ENCODE assay signal across 28 mouse cellular contexts in the genomic region with DNA sequence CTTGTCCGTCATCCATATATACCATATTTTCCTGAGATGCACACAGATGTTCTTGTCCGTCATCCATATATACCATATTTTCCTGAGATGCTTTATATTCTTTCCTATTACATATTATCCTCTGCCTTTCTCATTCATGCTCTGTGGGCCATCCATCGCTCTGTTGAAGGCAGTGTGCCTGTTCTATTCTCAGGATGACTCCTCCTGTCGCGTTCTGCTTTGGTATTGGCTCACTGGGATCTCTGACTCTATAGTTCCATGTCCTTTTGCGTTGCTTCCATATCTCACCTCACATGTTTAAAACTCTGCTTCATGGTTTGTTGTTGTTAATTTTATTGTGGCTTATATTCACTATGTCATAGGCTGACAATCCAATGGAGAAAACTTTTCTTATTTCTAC. TPM values are rescaled to one million over a fixed set of nuclear protein-coding genes. Genes with fewer than 3 reads are reported as not detected.
DNase-seq lines count a peak whose midpoint lies in the region; ATAC-seq and TF ChIP-seq lines count a peak whose summit lies in the region.
"Had no signal": no experiment of that assay in that cellular context is flagged by ENCODE, and none has a peak within 500 bp of the region (broad histone marks: within the 10 kb centered on the region; RNA-seq: fewer than 3 reads in every experiment).

No protein-coding gene starts in this region.

- no peaks in the 10 kb centered on the region for H3K27me3 ChIP-seq in forebrain, embryonic 13.5 days
- H3K27me3 ChIP-seq in forebrain, embryonic 10.5 days (ENCODE audit: poor library complexity, severe bottlenecking), result no peaks in the 10 kb centered on the region
- H3K27me3 ChIP-seq: CH12.LX; embryonic facial prominence, embryonic 13.5 days; liver, embryonic 15.5 days; lung, embryonic 15.5 days; megakaryocyte, embryonic 14.5 days had no signal

- 86% methylated on average over 6 of the region's 6 CpGs for WGBS in forebrain, embryonic 13.5 days
- WGBS in forebrain, embryonic 10.5 days, result 93% methylated on average over 6 of the region's 6 CpGs

- no peak overlapping the region for H3K4me3 ChIP-seq in forebrain, embryonic 13.5 days
- no peak overlapping the region for H3K4me3 ChIP-seq in forebrain, embryonic 10.5 days
- no peak overlapping the region for H3K4me3 ChIP-seq in layer of hippocampus, adult 2 months
- H3K4me3 ChIP-seq: embryonic facial prominence, embryonic 13.5 days; erythroblast, embryonic 14.5 days; left cerebral cortex, adult 2 months; limb, embryonic 10.5 days; liver, embryonic 15.5 days; lung, embryonic 15.5 days; megakaryocyte, embryonic 14.5 days had no signal

- TF ChIP-seq CTCF in layer of hippocampus, adult 2 months (conservative IDR thresholded peaks at IDR 0.05), result no peak

- H3K27ac ChIP-seq in forebrain, embryonic 13.5 days, result no peak overlapping the region
- H3K27ac ChIP-seq in forebrain, embryonic 10.5 days, result no peak overlapping the region
- H3K27ac ChIP-seq in layer of hippocampus, adult 2 months, result peak overlapping the region; percentile 91
- H3K27ac ChIP-seq: embryonic facial prominence, embryonic 13.5 days; left cerebral cortex, adult 2 months; limb, embryonic 10.5 days; liver, embryonic 15.5 days; lung, embryonic 15.5 days had no signal

- H3K9me3 ChIP-seq in forebrain, embryonic 13.5 days (replicated peaks), result no peaks in the 10 kb centered on the region
- H3K9me3 ChIP-seq in forebrain, embryonic 10.5 days, result no peaks in the 10 kb centered on the region
- H3K9me3 ChIP-seq: embryonic facial prominence, embryonic 13.5 days; G1E; limb, embryonic 10.5 days; liver, embryonic 15.5 days; lung, embryonic 15.5 days; megakaryocyte, embryonic 14.5 days had no signal

- H3K9ac ChIP-seq in forebrain, embryonic 13.5 days, result no peak overlapping the region
- H3K9ac ChIP-seq: embryonic facial prominence, embryonic 13.5 days; liver, embryonic 15.5 days; lung, embryonic 15.5 days had no signal

- ATAC-seq in forebrain, embryonic 13.5 days, result peak; percentile 44; the same call in 1 of the 2 replicates
- ATAC-seq in activated CD4-positive, CD25-positive, alpha-beta regulatory T cell, adult 4 months, result no peak
- ATAC-seq: Patski had no signal

- no peak overlapping the region for H3K4me2 ChIP-seq in forebrain, embryonic 13.5 days
- H3K4me2 ChIP-seq: embryonic facial prominence, embryonic 13.5 days; heart, embryonic 11.5 days; liver, embryonic 15.5 days; lung, embryonic 15.5 days had no signal

- H3K36me3 ChIP-seq in forebrain, embryonic 13.5 days (ENCODE audit: poor library complexity, severe bottlenecking), result no peaks in the 10 kb centered on the region
- H3K36me3 ChIP-seq in forebrain, embryonic 10.5 days (replicated peaks), result no peaks in the 10 kb centered on the region
- H3K36me3 ChIP-seq: embryonic facial prominence, embryonic 13.5 days; G1E; limb, embryonic 10.5 days; liver, embryonic 15.5 days; lung, embryonic 15.5 days had no signal

- no peaks in the 10 kb centered on the region for H3K4me1 ChIP-seq in forebrain, embryonic 13.5 days
- no peaks in the 10 kb centered on the region for H3K4me1 ChIP-seq in forebrain, embryonic 10.5 days
- H3K4me1 ChIP-seq: embryonic facial prominence, embryonic 13.5 days; limb, embryonic 10.5 days; liver, embryonic 15.5 days; lung, embryonic 15.5 days; megakaryocyte, embryonic 14.5 days had no signal

- no peak for DNase-seq in forebrain, embryonic 10.5 days (ENCODE audit: extremely low spot score, low spot score)
- no peak for DNase-seq in layer of hippocampus, adult 2 months (ENCODE audit: low spot score in 2 of 2)
- no peak for DNase-seq in layer of hippocampus, adult 8-10 months (ENCODE audit: low spot score in 2 of 2)
- DNase-seq in cerebellum, postnatal 14 days, result peak; percentile 19 to 60
- DNase-seq in kidney, adult 11 months, result no peak
- DNase-seq: adrenal gland, adult 8-10 months; B cell, adult 2 months; embryo, embryonic 11 days; gastrocnemius, postnatal 10 days; kidney, adult 18-20 months; kidney, postnatal 4 days; liver; lung, postnatal 36 days; retina, postnatal 1 day; spleen, adult 18-20 months had no signal

RNA-seq across cellular contexts. Expression of gene Map9, which starts 48.0 kb away (rescaled TPM):
- 42.5 and 52.1 TPM in 2 replicates for polyA plus RNA-seq in forebrain, embryonic 13.5 days (2015; fragmentation: Nextera tagmentation; extraction: Ambion mirVana)
- 7.8 and 7.9 TPM in 2 replicates for polyA plus RNA-seq in forebrain, embryonic 10.5 days (2016; fragmentation: Nextera tagmentation; extraction: Ambion mirVana)
- total RNA-seq in layer of hippocampus, adult 2 months (2021), result 10 to 100 TPM; 73.7 to 81.2 TPM
- 10 to 100 TPM; 66.2 to 84.3 (median 78.0) TPM for total RNA-seq in layer of hippocampus, adult 8-10 months (2022)
- 1 to 10 TPM in 1 of 2 experiments, under 1 TPM in 1; 0.75 to 1.1 TPM for polyA plus RNA-seq in activated CD4-positive, CD25-positive, alpha-beta regulatory T cell, adult 4 months (2017; shearing (Covaris generic))
- total RNA-seq: CH12.LX had no signal
- polyA plus RNA-seq: erythroblast, embryonic 14.5 days; G1E had no signal

Comparison
In these comparisons a context has a peak if more than half of its experiments do, and no peak if none do; other contexts are left out.
1. DNase-seq: peak in cerebellum, postnatal 14 days (2 of 2); none in forebrain, embryonic 10.5 days (single experiment), layer of hippocampus, adult 2 months (0 of 2), layer of hippocampus, adult 8-10 months (0 of 2) and kidney, adult 11 months (single experiment).